Mouse (Mus musculus) testis, postnatal 10 days (tissue): ENCODE results near the gene Psma5.
"Not testable (repeated sequence)": the region's sequence is repeated elsewhere in the genome, so short reads cannot be mapped to it uniquely, and the experiment has no call there.

ENCODE experiments used
- DNase-seq: peaks from one replicate; pipeline ENCODE4 v3.0.0; 2021; ENCODE audit warnings: low spot score

Psma5 gene

DNA sequence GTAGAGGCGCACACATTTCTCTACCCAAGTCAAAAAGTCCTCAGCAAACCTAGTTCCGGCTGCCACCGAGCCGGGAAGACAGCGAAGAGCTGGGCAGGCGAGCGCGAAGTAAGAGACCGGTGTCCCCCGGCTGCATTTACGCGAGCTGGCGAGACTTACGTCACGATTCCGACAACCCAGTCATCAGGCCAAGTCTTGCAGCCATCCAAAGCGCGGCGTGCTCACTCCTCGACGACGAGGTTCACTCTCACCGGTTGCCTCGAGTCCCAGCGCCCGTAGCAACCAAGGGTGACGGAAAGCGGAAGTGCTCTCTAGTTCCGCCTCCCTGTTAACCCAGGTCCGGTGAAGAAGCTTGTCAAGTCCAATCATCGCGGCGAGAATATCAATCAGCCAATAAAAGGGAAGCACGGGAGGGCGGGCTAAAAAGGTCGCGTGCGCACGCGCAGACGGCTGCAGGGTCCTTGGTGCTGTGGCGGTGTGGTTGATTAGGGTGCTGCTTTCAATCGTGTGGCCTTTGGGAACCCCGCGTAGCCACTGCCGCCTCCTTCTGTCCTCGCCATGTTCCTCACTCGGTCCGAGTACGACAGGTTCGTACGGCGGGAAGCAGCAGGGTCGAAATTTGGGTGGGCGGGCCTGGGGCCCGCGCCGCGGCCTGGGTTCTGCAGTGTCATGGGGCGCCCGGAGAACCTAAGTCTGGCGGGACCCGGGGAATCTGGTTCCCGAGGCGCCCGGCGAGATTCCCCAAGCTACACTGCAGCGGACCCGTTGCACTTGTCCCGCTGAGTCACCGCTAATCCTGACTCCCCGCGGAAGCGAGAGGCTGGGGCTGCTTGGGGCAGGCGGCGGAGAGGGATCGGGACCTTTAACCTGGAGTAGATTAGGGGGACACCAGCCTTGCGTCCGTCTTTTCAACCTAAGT, at the start of gene Psma5:
Psma5 (plus strand) TSS at position 208 of the 919 bp plus-strand sequence.
- DNase-seq: peak; percentile 97

DNA sequence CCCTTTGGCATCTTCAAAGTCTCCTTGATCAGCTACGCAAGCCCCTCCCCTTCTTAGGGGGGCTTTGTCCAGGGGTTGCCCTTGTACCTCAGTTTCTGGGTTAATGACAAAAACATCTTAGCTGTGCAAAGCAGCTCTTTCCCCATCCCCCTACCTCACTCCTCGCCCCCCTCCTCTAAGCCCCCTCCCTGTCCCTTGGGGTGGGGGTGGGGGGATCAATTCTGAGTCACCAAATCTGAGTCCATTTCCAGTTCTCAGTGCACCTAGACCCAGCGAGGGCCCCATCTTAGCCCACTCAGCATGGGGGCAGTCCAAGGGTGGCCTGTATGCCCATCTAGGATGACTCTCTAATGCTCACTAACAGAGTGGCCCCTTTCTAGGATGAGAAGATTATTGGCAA, 47.7 kb upstream of the Psma5 start:
- no peak for DNase-seq

DNA sequence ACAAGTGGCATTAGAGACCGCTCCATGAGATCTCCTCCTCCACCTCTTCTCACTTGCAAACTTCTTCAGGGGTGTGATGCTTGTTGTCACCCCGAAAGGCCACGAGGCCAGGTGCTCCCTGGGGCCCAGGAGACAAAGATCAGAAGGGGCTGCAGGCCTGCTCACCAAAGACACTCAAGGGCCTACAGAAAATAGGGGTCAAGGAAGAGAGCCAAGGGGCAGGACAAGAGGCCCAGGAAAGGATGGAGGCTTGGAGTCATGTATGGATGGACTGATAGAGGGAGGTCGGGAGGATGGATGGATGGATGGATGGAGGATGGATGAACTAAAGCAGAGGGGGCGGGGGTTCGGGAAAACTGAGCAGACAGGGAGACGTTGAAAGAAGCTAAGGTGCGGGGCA, 47.2 kb upstream of the Psma5 start:
- DNase-seq: no peak

DNA sequence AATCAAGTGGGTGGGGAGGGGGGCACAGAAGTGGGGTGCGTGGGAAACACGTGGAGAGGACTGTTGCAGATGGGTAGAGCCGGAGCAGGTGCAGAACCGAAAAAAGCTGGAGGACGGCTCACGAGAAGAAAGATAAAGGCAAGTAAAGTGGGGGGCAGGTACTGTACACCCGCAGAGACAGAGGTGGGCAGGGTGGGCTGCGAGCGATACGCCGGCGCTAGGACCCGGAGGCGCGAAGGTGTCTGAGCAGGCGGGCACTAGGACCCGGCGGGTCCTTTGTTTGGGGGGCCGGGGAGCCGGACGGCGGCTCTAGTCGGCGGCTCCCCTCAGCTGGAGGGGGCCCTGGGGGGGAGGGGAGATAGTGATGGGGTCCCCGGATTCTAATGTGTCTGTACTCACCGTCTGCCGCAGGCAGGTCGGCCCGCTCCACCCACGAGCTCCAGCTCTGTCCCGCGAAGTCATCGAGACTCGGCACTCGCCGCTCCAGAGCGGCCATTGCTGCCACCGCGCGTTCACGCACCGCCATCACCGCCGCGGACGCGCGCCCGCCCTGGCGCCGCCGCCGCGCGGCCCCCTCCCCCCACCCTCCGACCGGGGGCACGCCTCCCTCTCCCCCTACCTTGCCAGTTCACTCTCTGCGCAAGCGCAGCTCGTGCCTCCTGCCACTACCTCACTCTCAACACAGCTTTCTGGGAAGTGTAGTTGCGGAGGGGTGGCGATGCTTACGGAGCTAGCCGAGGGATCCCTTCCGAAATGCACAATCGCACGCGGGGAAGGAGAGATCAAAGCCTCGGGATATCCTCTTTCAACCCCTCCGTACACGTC, 46.6 kb upstream of the Psma5 start:
- peak; percentile 93 for DNase-seq

DNA sequence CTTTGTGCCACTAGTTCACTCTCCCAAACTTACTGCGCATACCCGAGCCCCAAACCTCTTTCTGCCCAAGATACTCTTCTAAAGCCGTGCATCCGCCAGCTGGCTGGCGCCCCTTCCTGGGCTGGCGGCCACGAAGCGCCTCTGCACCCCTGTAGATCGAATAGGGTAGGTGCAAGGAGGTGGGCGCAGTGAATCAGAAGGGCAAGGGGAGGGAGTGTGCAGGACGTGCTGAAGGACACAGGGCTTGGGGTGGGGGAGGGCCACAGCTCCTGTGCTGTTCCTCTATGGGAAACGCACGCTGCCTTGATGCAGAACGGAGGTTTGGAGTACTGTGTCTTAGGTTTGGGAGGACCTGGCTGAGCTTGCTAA, 46.0 kb upstream of the Psma5 start, which contains the start of gene Atxn7l2:
Atxn7l2 (minus strand) TSS at position 164 of the 369 bp plus-strand sequence.
- no peak for DNase-seq

DNA sequence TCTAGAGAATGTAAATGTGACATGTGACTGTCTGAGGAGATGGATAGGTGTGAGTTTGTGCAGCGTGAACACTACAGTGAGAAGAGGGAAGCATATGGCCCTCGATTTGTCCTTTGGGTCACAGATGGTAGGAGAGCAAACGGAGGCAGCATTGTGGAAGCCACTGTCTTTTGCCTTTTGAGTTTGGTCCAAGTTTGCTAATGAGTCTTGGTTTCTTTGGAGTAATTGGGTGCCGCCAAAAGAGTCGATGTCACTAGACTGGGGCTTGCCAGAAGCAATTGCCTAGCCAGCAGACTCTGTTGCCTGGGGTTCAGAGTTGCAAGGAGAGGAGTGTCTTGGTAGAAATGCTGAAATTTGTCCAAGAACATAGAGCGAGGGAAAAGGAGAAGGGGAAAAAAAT, 44.9 kb upstream of the Psma5 start:
- DNase-seq: no peak

DNA sequence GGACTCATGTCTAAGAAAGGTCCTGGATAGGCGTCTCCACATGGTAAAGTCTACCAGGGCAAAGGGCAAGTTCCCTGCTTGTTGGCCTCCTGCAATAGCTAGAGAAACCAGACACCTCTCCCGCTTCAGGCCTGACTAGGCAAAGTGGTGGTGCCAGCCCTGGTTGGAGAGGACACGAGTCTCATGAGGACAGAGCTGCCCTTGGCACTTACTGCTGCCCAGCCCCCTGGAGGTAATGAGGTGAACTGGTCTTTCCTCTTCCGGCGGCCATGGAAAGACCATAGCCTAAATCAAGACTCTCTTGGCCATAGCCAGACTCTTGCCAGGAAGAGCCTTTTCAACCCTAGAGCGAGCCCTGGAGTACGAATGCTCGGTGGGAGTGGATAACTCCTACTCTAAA, 44.3 kb upstream of the Psma5 start:
- no peak for DNase-seq

DNA sequence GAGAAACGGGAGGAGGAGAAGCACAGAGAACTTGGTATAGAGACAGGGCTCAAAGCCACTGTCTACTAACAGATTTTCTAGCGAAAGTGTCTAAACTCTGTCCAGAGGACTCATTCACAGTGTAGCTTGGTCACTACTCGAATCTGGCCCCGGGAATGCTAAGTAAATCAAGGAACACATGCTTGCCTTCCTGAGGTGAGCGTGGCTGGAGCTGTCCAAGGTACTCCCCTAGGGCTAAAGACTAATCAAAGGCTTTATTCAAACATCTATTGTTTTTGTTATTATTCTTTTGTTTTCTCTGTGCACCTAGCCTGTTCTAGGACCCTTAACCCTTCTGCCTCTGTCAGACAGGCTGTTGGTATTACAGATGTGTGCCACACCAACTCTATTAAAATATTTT, 42.0 kb upstream of the Psma5 start:
- peak; percentile 62 for DNase-seq

DNA sequence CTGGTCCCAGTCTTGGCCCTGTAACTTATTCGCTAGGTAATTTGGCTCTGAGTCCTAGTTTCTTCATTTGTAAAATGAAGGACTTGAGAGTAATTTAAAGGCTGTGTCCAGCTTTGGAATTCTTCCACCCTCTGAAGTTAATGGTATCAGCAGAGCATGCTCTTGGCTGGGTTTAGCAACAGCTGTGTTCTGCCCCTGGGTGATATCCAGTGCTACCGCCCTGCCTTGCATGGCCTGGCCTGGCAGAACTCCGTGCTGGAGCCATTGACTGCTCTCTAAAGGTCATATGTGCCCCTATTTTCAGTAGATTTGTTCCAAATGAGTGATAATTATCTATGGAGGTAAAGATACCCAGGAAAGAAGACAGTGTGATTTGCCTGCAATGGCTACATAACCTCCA, 36.1 kb upstream of the Psma5 start:
- DNase-seq: no peak

DNA sequence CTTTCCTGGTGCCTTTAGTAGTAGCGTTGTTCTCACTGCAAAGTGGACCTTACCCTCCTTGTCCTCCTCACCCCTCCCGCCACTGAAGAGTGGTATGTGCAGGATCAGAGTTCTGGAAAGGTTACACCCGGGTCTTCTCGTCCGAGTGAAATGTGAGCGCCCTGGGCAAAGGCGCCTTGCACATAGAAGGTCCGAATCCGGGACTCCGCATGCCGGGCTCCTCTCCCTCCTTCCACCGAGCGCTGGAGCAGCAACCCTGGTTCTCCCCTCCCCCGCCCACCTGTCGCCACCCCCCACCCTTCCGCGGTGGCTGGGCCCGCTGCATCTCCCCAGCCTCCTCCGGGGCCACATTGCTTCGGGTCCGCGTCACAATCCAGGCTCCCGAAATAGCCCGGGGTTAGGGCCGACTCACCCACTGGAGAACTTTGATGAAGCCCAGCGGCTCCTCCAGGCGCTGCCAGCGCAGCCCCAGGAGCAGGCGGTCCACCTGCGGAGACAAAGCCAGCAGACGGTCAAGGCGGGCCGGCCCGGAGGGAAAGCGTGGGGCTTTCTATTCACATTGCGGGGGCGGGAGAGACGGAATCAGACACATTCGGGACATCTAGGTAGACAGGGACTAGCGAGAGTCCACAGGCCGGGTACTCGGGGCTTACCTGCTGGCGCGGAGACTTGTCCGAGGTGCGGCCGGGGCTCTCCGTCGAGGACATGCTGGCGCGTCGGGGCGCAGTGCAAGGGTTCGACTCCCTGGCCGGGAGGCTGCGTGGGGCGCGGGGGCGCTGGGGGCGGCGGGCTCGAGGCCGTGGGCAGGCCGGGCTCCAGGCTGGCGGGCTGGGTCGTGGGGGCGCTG, 30.8 kb upstream of the Psma5 start:
- peak; percentile 56 for DNase-seq

DNA sequence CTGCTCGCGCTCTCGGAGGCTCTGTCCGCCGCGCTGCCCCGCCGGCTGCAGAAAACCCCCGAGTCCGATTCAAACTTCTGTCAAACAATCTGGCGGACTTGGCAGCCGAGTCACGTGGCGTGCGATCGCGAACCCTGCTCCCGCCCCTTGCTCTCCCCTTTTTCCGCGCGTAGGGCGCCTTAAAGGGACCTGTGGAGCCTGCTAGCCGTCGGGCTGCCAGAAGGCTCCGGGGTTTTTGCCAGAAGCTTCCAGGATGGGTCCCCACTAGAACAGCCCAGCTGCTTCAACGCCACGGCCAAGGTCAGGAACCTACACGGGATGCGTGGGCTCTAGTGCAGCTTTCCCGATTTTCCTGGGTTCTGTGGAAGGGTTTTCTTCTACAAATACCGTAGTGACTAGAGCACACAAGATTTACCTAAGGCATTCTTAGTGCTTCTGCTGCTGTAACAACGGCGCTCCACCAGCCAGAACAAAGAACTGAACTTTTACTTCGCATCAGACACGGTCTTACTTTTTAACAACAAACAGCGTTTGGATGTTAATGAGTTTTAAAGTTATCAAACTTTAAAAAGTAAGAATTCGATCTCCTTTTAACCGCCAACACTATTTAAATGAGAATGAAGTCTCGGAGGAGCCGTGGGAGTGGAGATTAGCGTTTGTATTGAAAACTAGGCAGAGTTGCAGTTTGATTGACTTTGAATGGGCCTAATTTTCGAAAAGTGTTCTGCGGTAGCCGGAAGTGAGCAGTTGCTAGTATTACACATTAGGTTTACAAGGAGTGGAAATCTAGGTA, 30.0 kb upstream of the Psma5 start, which contains the start of gene Sypl2:
Sypl2 (minus strand) TSS at position 91 of the 793 bp plus-strand sequence.
- DNase-seq: no peak

DNA sequence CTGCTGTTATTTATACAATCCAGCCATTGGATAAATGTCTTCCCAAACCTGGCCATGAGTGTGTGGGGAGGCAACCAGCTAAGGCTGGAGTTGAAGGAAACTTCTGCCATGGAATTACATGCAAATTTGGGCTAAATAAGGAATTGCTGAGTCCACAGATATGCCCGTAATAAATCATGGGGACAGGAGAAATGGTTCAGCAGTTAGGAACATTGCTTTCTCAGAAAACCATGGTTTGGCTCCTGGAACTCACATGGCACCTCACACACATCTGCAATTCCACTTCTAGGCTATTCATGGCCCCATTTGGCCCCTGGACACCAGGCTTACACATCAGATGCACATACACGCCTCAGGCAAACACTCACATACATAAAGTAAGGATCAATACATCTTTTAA, 29.2 kb upstream of the Psma5 start:
- no peak for DNase-seq

DNA sequence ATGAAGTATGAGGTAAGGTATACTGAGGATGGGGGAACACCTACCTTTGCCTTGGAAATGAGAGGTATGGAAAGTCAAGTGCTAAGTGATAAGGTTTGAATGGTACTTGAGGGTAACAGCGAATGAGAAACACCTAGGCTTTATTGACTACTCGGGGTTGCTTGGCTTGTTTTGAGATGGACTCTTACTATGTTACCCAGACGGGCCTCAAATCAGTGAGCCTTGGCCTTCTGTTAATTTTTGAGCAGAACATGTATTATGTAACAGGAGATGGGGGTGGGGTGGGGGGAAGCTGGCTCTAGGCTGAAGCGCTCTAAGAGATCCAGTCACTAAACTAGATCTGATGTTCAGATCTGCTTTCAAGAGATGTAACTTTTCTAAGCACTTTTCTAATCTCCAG, 25.1 kb upstream of the Psma5 start:
- no peak for DNase-seq

DNA sequence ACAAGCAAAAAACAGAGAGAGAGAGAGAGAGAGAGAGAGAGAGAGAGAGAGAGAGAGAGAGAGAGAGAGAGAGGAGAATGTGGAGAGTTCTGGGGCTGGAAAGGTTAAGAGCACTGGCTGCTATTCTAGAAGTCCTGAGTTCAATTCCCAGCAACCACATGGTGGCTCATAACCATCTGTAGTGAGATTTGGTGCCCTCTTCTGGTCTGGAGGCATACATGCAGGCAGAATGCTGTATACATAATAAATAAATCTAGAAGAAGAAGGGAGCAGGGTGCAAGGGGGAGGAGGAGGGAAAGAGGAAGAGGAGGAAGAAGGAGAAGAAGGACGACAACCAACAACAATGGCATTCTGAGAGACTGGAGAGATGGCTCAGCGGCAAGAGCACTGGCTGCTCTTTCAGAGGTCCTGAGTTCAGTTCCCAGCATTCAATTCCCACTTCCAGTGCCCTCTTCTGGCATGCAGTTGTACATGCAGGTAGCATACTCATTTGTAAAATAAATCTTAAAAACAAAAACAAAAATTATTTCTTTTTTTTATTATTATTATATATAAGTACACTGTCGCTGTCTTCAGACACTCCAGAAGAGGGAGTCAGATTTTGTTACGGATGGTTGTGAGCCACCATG, 19.1 kb upstream of the Psma5 start:
- DNase-seq: not testable (repeated sequence)

DNA sequence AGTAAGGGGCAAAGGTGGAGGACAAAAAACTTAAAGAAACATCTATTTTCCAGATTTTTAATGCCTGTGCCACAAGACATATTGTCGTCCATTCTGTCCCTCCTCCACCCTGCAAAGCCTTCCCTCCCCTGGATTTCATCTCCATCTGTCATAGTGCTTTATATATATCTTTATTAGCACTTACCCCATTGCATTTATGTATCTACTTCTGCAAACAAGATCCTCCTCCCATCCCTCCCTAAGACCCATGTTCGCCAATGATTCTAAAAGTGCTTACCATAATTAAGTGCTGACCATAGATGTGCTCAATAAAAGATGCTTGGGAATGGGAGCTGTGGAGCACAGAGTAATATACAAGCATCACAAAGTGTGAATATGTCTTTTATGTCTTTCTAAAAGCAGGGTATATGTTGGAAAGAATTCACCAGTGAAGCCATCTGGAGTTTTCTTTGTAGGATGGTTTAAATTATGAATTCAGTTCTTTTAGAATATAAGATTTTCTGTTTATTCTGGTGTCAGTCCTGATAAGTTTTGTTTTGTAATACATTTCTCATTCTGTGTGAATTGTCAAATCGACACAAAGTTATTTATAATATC, 15.4 kb upstream of the Psma5 start:
- no peak for DNase-seq

DNA sequence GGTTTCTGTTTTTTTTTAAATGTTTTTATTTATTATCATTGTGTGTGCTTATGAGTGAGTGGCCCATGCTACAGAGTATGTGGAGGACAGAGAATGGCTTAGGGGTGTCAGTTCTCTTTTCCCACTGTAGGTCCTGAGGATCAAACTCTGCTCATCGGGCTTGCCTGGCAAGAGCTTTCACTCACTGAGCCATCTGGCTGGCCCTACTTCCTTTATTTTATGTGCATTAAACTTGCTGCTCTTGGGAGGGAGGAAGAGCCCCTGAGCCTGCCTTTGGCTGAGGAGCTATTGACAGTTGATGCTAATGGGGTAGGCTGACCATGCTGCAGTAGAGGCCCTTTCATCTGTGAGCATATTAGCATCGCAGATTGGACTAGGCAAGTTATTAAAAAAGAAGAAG, 9.9 kb upstream of the Psma5 start:
- DNase-seq: no peak

DNA sequence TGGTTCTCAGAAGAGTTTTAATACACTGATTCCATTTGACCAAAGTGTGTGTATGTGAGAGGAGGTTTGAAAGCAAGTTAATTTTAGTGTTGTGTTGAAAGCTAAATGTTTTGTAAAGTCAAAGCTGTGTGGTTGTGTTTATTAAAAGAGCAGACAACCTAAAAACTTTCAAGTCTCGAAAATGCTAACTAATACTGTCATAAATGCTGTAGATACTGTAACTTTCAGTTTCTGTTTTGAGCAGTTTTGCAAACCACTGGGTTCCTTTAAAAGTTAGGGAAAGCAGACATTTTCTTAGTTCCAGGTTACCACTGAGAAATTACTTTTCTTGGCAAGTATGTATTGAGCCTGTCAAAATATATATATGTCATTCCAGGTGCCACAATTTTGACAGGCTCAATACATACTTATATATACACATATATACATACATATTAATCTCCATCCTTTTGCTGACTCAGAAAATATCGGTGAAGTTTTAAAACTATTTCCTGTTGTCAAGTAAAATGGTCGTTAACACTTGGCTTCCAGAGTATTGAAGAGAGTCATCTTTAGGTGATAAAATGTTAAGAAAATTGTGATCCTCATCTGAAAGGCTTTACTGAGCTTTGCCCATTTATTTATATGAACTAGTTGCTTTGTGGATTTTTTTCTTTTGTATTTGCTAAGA, 1.2 kb downstream of the Psma5 start:
- DNase-seq: no peak

DNA sequence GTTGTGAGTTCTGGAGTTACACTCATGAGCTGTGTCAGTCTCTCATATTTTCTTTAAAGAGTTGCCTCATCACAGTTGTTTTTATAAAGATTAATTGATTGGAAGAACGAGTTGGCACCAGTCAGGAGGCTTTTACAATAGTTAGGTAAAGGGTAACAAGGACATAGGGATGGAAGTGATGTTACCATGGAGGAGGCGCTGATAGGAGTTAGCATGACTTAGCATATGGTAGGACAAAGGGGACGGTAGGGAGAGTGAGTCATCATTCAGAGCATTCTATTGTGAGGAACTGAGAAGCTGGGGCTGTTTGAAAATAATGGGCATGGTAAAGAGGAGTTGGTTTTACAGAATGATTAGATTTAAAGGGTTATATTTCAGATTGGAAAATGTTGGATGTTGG, 2.6 kb downstream of the Psma5 start:
- DNase-seq: no peak

DNA sequence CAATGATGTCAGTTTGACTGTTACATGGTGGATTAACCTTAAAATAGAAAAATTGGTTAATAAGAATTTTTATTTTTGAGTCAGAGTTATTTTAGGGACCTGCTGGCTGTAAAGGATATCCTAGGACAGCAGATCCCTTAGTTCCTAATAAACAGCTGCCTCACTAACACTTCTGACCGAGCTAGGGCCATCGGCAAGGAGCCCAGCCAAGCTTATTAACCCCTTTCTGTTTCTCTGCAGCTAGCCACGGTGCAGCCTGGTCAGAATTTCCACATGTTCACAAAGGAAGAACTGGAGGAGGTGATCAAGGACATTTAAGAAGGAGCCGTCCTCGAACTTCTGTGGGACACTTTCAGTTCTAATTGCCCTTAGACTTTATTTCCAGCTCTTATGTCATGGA, 22.8 kb downstream of the Psma5 start:
- not testable (repeated sequence) for DNase-seq
